Mouse (Mus musculus) forebrain, embryonic 14.5 days (tissue): Measurements from ENCODE around the gene Clptm1. TPM values are rescaled to one million over a fixed set of nuclear protein-coding genes. Genes with fewer than 3 reads are reported as not detected.

Experiments
- ATAC-seq: fragments of 200-750 bp; cut with Nextera tagmentation; 2 replicates; pipeline ENCODE4 v1.8.0; 2017; ENCODE audit warnings: mild to moderate bottlenecking, moderate library complexity
- DNase-seq: peaks from one replicate; pipeline ENCODE4 v3.0.0-alpha.2; 2015; ENCODE audit warnings: low spot score
- H3K27ac ChIP-seq: fragments of 300-500 bp; sonication (generic); 2 replicates; pipeline ENCODE4 v1.5.1; 2014; ENCODE audit warnings: low read depth, mild to moderate bottlenecking, control low read depth, low read length, moderate library complexity
- H3K27me3 ChIP-seq: fragments of 300-500 bp; sonication (generic); replicated peaks from 2 replicates; pipeline ENCODE4 v1.6.1; 2014; ENCODE audit warnings: low read length, control low read depth, mixed read lengths; ENCODE audit not compliant: control insufficient read depth, insufficient read depth
- H3K36me3 ChIP-seq: fragments of 300-500 bp; sonication (generic); 2 replicates; pipeline ENCODE4 v1.6.1; 2014; ENCODE audit warnings: low read length, control low read depth; ENCODE audit not compliant: control insufficient read depth, insufficient read depth
- H3K4me1 ChIP-seq: fragments of 300-500 bp; sonication (generic); 2 replicates; pipeline ENCODE4 v1.6.1; 2014; ENCODE audit warnings: antibody characterized with exemption, low read length, control low read depth; ENCODE audit not compliant: control insufficient read depth, insufficient read depth
- H3K4me2 ChIP-seq: fragments of 300-500 bp; sonication (generic); 2 replicates; pipeline ENCODE4 v1.6.1; 2014; ENCODE audit warnings: mild to moderate bottlenecking, control low read depth, low read length
- H3K4me3 ChIP-seq: fragments of 300-500 bp; sonication (generic); 2 replicates; pipeline ENCODE4 v1.5.1; 2014; ENCODE audit warnings: low read depth, low read length, control low read depth
- H3K9ac ChIP-seq: fragments of 300-500 bp; sonication (generic); 2 replicates; pipeline ENCODE4 v1.6.1; 2014; ENCODE audit warnings: mild to moderate bottlenecking, low read length, control low read depth, moderate library complexity
- H3K9me3 ChIP-seq: fragments of 300-500 bp; sonication (generic); replicated peaks from 2 replicates; pipeline ENCODE4 v1.6.1; 2016; ENCODE audit warnings: low read length, control low read depth, mixed read lengths; ENCODE audit not compliant: control insufficient read depth
- WGBS: fragments of 180-500 bp; shearing (Covaris S2); extraction: QIAGEN DNeasy Blood & Tissue Kit; methylation state at CpG from one replicate; pipeline ENCODE4 v1.1.7; 2014; 5-methylcytosine and 5-hydroxymethylcytosine counted together
- polyA plus RNA-seq: library from polyadenylated mRNA; unstranded; fragments of >200 nt; fragmentation: Nextera tagmentation; extraction: Ambion mirVana; gene quantifications from 2 replicates; pipeline ENCODE4 v1.2.1, GENCODE M21; 2014

Gene Clptm1
- polyA plus RNA-seq, 1 experiment from 2014 or later, result 86.4 TPM

DNA sequence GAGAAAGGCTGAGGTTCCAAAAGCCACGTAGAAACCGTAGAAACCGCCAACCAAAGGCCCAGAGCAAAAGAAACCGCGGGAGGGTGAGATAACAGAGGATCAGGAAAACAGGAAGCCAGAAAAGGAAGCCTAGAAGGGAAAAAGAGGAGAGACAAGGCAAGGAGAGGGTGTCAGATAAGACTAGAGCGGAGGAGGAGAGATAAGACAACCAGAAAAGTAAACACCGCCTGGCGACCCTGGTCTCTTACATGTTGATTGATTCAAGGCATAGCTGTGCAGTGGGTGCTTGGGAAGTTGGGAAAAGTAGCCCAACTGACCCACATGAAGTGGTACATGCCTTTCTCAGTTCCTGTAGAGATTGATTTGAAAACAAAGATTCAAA lies 30.4 kb upstream of the Clptm1 start:
- WGBS, result 63% methylated on average over 8 of the region's 8 CpGs
- H3K9me3 ChIP-seq, result no peaks in the 10 kb centered on the region
- H3K27me3 ChIP-seq, result no peaks in the 10 kb centered on the region
- H3K9ac ChIP-seq, result no peak overlapping the region
- DNase-seq, result no peak
- no peak for ATAC-seq
- H3K36me3 ChIP-seq, result no peaks in the 10 kb centered on the region
- peaks cover 4% of the 10 kb centered on the region; the same call in 1 of the 2 replicates for H3K4me1 ChIP-seq
- no peak overlapping the region for H3K4me3 ChIP-seq
- no peak overlapping the region for H3K27ac ChIP-seq
- no peak overlapping the region for H3K4me2 ChIP-seq

DNA sequence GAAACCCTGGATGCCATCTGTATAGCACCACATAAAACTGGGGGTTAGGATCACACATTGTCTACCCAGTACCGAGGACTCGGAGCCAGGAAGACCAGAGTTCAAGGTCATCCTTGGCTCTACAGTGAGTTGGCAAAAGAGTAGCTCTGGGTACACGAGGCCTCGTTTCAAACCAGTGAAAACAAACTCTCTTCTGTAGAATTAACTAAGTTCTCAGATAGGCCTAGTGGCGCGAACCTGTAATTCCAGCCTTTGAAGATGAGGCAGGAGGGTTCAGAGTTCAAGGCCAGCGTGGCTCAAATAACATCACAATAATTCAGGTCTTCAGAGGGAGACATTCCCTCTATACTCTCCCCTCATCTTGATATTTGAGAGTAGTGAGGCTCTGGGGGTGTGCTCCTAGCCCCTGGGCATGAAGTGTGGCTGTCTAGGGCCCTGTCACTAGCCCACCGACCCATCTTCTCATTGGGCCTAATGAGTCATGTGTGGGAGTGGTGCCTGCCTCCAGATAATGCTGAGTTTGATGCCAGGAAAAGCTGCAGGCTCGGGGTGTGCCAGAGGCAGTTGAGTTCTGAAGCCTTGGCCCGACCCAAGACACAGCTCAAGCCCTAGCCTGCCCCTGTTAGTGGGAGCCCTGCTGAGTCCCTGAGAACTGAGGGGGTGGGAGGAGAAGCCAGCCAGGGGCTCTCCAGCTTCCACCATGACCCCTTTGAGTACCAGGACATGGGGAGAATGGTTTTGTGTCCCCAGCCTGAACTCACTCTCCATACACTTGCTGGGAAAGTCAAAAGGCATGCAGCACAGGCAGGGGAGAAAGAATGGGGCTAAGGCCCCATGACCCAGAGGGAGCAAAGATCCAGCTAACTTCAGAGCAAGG lies 29.7 kb upstream of the Clptm1 start:
- no peak for DNase-seq

DNA sequence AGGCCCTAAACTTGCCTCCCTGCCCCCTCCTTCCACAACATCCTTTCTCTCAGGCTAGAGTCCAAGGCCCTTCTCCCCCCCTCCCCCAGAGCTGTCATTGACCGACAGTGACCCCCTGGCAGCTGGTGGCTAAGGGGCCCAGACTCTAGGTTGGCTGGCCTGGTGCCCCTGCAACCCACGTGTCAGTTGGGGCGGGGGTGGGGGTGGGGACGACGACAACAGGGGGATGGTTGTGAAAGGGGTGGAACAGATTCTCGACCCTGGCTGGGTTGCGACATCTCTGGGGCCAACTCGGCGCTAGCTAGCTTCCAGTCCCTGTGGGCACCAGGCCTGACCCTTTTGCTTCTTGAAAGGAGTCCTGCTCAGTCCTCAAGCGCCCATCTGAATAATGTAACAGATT lies 28.6 kb upstream of the Clptm1 start:
- Histone ChIP-seq H3K4me1 (0 out of 2 replicates have a peak, but pooled peaks cover under 1% of the 10 kb centered on the region), H3K27me3 (no peaks in the 10 kb centered on the region), H3K9ac (no peak overlapping the region), H3K4me2 (no peak overlapping the region), H3K27ac (no peak overlapping the region), H3K4me3 (no peak overlapping the region), H3K36me3 (no peaks in the 10 kb centered on the region), H3K9me3 (no peaks in the 10 kb centered on the region)
- no peak for ATAC-seq
- DNase-seq, result no peak
- WGBS, result 35% methylated on average over 10 of the region's 10 CpGs

More for the DNA sequence above, 29.7 kb upstream of the Clptm1 start:
- H3K36me3 ChIP-seq, result no peaks in the 10 kb centered on the region
- no peaks in the 10 kb centered on the region for H3K9me3 ChIP-seq
- H3K4me2 ChIP-seq, result no peak overlapping the region
- WGBS, result 89% methylated on average over 10 of the region's 10 CpGs
- H3K27me3 ChIP-seq, result no peaks in the 10 kb centered on the region
- H3K4me1 ChIP-seq, result peaks cover 4% of the 10 kb centered on the region; the same call in 1 of the 2 replicates
- no peak overlapping the region for H3K27ac ChIP-seq
- no peak overlapping the region for H3K9ac ChIP-seq
- no peak overlapping the region for H3K4me3 ChIP-seq
- no peak for ATAC-seq

DNA sequence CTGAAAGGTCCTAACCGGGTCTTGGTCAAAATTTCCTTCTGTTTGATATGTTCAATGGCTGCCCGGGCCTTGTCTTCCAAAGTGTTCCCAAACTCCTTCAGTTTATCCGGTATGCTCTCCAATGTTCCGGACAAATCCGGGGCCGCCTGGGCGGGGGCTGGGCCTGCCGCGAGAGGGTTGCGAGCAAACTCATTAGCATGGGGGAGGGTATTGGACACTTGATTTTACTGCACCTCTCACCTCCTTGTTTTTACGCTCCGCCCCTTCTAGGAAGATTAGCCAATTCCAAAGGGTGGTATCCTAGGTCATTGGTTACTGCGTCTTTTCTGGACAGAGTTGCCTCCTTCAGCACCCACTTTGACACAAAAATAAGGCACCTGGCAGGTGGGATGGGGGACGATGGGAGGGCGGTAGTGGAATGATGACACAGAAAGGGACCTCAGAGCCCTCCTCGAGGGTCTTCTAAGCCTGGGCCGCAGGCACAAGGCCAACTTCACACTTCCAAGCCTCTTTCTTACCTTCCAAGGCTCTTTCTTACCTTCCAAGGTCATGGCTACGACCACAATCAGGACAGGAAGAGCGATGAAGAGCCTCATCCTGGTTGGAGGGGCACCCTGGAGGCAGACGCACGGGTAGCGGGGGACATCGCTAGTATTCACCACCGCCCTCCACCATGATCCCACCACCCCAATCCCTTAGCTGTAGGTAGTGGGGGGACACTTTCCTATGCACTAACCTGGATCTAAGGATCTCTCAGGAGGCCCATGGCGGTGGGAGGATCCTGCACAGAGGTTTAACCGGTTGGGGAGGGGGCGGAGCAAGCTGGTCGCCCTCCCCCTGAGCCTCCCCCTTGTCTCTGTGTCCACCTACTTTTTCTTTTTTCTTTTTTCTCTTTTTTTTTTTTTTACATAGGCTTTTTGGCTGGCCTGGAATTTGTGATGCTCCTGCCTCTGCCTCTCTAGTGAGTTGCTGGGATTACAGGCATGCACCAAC lies 27.3 kb upstream of the Clptm1 start, which contains the start of gene Apoc1:
Apoc1 (minus strand) TSS at position 788 of the 993 bp plus-strand sequence.
- Histone ChIP-seq H3K9me3 (no peaks in the 10 kb centered on the region), H3K4me2 (no peak within 1 kb of the TSS), H3K27ac (no peak within 1 kb of the TSS), H3K9ac (no peak within 1 kb of the TSS), H3K27me3 (no peaks in the 10 kb centered on the region), H3K36me3 (no peaks in the 10 kb centered on the region), H3K4me1 (no peaks in the 10 kb centered on the region), H3K4me3 (no peak within 1 kb of the TSS)
- no peak for DNase-seq
- WGBS, result 51% methylated on average over 28 of the region's 28 CpGs
- ATAC-seq, result no peak

DNA sequence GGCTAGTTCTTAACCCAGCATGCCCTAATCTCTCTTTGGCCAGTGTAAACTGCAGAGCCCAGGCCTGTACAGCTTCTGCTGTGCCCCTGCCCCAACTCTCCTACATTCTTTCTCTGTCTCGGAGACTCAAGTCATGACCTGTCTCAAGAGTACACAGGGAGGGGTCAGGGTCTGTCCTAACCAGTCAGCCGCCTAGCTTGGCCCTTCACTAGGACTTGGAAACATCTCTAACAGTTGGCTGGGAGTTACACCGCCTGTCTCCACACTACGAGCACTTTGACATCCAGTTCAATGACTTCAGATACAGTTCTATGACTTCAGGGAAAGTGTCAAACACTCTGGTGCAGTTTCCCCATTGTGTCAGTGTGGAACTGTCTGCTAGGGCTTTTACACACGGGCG lies 26.6 kb upstream of the Clptm1 start:
- Histone ChIP-seq H3K4me3 (no peak overlapping the region), H3K9me3 (no peaks in the 10 kb centered on the region), H3K9ac (no peak overlapping the region), H3K27me3 (no peaks in the 10 kb centered on the region), H3K4me2 (no peak overlapping the region), H3K4me1 (no peaks in the 10 kb centered on the region), H3K27ac (no peak overlapping the region), H3K36me3 (no peaks in the 10 kb centered on the region)
- 78% methylated on average over 6 of the region's 6 CpGs for WGBS
- ATAC-seq, result no peak
- no peak for DNase-seq

DNA sequence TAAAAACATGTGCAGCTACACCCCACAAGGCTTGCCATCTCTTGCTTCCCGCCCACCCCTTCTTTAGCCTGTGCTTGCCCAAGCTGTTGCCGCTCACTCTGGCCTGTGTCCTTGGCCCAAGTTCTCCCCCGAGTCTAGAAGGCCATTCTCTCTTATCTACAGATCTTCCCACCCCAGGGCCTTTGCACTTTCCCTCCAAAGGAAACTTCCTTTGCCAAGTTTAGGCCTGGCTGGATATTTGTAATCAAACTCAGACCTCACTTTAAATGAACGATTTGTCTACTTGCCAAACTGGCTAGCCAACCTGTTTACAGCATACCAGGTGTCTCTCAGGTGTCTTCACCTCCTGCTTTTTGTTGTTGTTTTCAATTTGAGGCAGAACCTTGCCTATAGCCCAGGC lies 26.0 kb upstream of the Clptm1 start:
- Histone ChIP-seq H3K4me3 (no peak overlapping the region), H3K4me1 (no peaks in the 10 kb centered on the region), H3K9me3 (no peaks in the 10 kb centered on the region), H3K27ac (no peak overlapping the region), H3K9ac (no peak overlapping the region), H3K36me3 (no peaks in the 10 kb centered on the region), H3K4me2 (no peak overlapping the region), H3K27me3 (no peaks in the 10 kb centered on the region)
- DNase-seq (no peak), ATAC-seq (no peak)
- 82% methylated on average over 4 of the region's 4 CpGs for WGBS

DNA sequence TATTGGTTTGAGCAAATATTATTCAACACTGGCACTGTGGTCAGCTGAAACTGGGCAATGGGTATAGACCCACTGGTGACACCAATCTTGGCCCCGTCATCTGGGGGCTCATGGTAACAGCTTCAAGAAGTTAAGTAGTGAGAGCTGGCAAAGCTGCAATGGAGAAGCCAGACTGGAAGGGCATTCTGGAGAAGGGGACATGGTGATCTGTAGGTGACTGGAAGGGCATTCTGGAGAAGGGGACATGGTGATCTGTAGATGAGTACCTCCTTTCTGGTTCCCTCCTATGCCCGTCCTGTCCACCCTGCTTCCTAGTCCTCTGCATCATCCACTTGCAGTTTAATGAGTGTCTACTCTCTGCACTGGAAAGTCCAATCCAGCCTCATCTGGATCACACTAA lies 23.8 kb upstream of the Clptm1 start:
- no peaks in the 10 kb centered on the region for H3K36me3 ChIP-seq
- no peak for DNase-seq
- no peaks in the 10 kb centered on the region for H3K4me1 ChIP-seq
- H3K9me3 ChIP-seq, result no peaks in the 10 kb centered on the region
- no peak for ATAC-seq
- no peak overlapping the region for H3K4me2 ChIP-seq
- H3K9ac ChIP-seq, result no peak overlapping the region
- no peak overlapping the region for H3K27ac ChIP-seq
- WGBS, result 96% methylated on average over 2 of the region's 2 CpGs
- H3K27me3 ChIP-seq, result no peaks in the 10 kb centered on the region
- H3K4me3 ChIP-seq, result no peak overlapping the region

DNA sequence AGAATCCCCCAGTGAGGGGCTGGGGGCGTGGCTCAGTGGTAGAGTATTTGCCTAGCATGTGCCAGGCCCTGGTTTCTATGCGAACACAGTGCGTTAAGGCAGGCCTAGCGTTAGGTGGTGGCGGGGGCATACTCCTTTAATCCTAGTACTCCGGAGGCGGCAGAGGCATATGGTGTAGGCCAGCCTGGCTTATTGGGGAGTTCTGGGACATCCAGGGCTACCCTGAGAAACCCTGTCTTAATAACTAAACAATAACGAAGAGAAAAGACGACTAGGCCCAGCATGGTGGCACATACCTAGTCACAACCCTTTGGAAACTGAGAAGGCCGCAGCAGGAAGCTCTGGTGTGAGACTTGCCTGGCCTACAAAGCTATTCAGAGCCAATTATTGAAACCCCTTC lies 23.3 kb upstream of the Clptm1 start:
- no peak overlapping the region for H3K9ac ChIP-seq
- H3K27ac ChIP-seq, result no peak overlapping the region
- H3K27me3 ChIP-seq, result no peaks in the 10 kb centered on the region
- H3K4me3 ChIP-seq, result no peak overlapping the region
- H3K4me2 ChIP-seq, result no peak overlapping the region
- H3K36me3 ChIP-seq, result no peaks in the 10 kb centered on the region
- DNase-seq, result no peak
- no peak for ATAC-seq
- H3K9me3 ChIP-seq, result no peaks in the 10 kb centered on the region
- WGBS, result 89% methylated on average over 10 of the region's 10 CpGs
- H3K4me1 ChIP-seq, result no peaks in the 10 kb centered on the region
